Mouse (Mus musculus) olfactory bulb, adult 2 months (tissue): ENCODE data around the gene Shtn1.

ENCODE experiments used
- CTCF ChIP-seq: fragments of 200-500 bp; IDR thresholded peaks from 2 replicates; pipeline ENCODE4 v1.5.1; 2012; ENCODE audit warnings: low read depth, mild to moderate bottlenecking, low read length, moderate library complexity; ENCODE audit not compliant: insufficient read depth
- POLR2A ChIP-seq: fragments of 200-500 bp; IDR thresholded peaks from 2 replicates; pipeline ENCODE4 v1.6.1; 2012; ENCODE audit warnings: mild to moderate bottlenecking, low read depth, low read length, moderate library complexity; ENCODE audit not compliant: insufficient read depth

GRCm38 (mm10) chr19:59021644-59022043 lies 54.3 kb downstream of the Shtn1 start:
- TF ChIP-seq POLR2A (no peak), CTCF (no peak)
